Mouse (Mus musculus): ENCODE data around the gene Gm3417.
"Not testable (repeated sequence)": the region's sequence is repeated elsewhere in the genome, so short reads cannot be mapped to it uniquely, and the experiment has no call there.

Gm3417 gene

DNA sequence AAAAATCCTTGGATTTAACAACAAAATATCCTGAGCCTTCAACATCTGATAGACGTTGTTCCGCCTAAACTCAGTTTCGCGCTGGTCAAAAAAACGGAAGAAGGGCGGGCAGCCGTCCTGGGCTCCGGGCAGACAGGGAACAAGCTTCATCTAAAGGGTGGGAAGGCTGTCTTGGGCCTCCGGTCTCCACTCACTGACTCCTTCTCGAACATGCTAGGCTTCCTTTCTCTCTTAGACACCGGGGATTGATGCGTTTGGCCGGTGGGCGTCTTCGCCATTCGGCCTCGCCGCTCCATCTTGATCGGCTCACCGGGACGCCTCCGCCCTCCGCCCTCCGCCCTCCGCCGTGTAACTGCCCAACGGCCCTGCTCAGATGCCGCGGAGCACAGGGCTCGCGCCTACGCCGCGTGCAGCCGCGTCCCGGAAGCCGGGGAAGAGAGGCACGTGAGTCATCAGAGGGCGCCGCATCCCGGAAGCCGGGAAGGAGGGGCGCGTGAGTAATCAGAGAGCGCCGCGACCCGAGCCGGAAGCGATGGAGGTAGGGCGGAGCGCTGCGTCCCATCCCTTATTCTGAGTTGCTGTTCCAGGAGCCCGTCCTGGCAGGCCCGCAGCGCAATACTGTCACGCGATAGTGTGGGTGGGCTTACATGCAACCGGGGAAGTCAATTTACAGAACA, at the start of gene Gm3417, which contains the start of gene 9030025P20Rik:
TSS of gene Gm3417 (minus strand) at position 429 of the 677 bp plus-strand sequence.
TSS of gene 9030025P20Rik (plus strand) at position 107 of the 677 bp plus-strand sequence.
- not testable (repeated sequence) for DNase-seq (ENCODE audit: low spot score)

- not testable (repeated sequence) for DNase-seq (ENCODE audit: low spot score)
These were observed 46.9 kb upstream of the Gm3417 start for GRCm38 (mm10) chr17:15025513-15025912.

DNA sequence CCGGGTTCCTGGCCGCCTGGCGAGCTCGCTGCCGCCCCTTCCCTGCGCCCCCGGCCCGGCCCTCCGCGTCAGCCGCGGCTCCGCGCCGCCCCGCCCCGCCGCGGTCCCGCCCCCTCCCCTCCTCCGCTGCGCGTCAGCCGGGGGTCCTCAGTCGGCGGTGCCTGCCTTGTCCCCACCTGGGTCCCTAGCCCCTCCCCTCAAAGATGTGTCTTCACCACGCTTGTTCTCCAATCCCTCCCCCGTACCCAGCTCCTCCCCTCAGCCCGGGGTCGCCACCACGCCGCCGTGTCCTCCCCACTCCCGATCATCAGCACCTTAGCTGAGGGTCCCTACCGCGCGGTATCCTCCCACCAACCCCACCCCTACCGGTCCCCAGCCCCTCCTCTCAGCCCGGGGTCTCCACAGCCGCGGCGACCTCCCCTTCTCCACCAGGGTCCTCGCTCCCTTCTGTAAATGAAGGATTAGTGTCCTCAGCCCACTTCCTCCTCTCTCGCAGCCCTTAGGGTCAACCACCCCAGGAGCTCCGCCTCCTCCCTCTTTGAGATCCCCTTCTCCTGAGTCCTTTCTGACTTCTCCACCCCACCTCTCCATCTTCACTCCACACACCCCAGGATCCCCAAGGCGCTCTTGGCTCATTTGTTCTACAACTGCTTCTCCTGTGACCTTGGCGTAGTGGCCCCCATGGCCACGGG, 46.1 kb upstream of the Gm3417 start:
- not testable (repeated sequence) for DNase-seq (ENCODE audit: low spot score)

GRCm38 (mm10) chr17:15023878-15024492, 45.4 kb upstream of the Gm3417 start:
- not testable (repeated sequence) for DNase-seq (ENCODE audit: low spot score)

DNA sequence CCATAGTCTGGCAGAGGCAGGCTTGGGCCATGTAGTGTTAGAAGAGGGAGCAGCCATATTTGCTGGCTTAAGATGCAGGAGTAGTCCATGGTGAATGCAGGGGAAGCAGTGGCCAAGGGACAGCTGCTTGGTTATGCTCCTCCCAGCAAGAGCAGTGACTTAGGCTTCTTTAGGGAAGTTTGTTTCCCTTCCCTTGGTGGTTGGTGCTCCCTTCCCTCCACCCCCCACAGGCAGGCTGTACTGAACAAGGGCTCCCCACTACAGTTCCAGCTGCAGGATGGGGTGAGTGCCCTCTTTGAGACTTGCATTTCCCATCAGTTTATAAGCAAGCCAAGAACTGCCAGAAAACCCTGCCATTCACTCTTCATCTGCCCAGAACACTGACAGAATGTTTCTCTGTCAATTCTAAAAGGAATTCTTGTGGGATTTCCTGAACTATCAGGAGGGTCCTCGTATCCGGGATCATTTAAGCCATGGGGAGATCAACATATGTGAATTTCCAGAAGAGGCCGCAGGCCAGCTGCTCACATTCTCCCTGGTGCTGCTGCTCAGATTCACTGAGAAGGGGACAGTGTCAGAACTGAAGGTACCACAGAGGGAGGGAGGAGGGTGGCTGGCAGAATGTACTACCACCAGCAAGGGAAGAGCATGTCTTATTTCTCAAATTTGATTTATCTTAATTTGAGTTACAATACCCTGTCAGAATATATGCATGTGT, 43.1 kb upstream of the Gm3417 start:
- peak; percentile 14 for DNase-seq (ENCODE audit: low spot score)

GRCm38 (mm10) chr17:15009706-15010413, 31.3 kb upstream of the Gm3417 start, which contains the start of gene Gm3435:
Gene Gm3435 (plus strand): TSS chr17:15010176.
- DNase-seq (ENCODE audit: low spot score), result not testable (repeated sequence)

GRCm38 (mm10) chr17:15009088-15009487, 30.5 kb upstream of the Gm3417 start:
- DNase-seq (ENCODE audit: low spot score), result not testable (repeated sequence)

DNA sequence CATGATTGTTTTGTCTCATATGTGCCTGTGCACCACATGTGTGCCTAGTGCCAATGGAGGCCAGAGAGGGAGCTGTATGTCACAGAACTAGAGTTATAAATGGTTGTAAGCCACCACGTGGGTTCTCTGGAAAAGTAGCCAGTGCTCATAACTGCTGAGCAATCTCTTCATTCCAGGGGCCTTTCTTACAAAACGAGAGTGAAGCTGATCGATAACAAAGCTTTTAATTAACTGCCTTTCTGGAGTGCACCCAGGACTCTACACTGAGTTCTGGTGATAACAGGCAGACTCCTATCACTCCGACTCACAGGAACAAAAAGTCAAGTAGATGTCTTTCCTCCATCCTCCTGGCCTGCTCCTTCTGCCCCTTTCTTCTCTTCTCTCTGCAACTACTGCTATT, 21.5 kb upstream of the Gm3417 start:
- not testable (repeated sequence) for DNase-seq (ENCODE audit: low spot score)

- not testable (repeated sequence) for DNase-seq (ENCODE audit: low spot score)
These were observed 15.6 kb upstream of the Gm3417 start for GRCm38 (mm10) chr17:14994140-14994539.

DNA sequence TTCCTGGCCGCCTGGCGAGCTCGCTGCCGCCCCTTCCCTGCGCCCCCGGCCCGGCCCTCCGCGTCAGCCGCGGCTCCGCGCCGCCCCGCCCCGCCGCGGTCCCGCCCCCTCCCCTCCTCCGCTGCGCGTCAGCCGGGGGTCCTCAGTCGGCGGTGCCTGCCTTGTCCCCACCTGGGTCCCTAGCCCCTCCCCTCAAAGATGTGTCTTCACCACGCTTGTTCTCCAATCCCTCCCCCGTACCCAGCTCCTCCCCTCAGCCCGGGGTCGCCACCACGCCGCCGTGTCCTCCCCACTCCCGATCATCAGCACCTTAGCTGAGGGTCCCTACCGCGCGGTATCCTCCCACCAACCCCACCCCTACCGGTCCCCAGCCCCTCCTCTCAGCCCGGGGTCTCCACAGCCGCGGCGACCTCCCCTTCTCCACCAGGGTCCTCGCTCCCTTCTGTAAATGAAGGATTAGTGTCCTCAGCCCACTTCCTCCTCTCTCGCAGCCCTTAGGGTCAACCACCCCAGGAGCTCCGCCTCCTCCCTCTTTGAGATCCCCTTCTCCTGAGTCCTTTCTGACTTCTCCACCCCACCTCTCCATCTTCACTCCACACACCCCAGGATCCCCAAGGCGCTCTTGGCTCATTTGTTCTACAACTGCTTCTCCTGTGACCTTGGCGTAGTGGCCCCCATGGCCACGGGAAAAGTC, 14.7 kb upstream of the Gm3417 start:
- not testable (repeated sequence) for DNase-seq (ENCODE audit: low spot score)

DNA sequence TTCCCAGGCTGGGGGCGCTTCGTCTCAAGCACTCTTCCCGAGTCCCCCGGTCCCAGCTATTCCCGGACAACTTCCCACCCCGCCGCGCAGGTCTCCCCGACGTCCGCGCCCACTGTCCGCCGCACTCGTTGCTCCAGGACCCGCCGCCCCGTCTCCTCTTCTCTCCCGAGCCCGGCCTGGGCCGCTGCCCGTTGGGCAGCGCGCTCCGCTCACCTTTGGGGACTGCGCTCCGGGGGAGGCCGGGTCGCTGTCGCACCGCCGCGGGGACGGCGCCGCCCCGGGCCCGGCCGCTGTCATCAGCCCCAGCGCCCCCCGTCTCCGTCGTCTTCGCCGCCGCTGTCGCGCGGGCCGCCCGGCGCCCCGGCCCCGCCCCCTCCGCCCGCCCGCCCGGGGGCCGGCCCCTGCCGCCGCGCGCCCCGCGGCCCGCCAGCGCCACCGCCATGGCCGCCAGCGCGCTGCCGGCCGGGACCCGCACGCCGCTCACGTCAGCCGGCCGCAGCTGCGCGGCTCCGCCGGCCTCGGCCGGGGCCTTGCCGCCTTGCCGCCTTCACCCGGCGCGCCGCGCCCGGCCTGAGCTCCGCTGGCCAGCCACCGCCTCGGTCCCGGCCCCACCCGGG, 14.0 kb upstream of the Gm3417 start:
- DNase-seq (ENCODE audit: low spot score), result not testable (repeated sequence)

GRCm38 (mm10) chr17:14990116-14990702, 11.6 kb upstream of the Gm3417 start:
- not testable (repeated sequence) for DNase-seq (ENCODE audit: low spot score)

DNA sequence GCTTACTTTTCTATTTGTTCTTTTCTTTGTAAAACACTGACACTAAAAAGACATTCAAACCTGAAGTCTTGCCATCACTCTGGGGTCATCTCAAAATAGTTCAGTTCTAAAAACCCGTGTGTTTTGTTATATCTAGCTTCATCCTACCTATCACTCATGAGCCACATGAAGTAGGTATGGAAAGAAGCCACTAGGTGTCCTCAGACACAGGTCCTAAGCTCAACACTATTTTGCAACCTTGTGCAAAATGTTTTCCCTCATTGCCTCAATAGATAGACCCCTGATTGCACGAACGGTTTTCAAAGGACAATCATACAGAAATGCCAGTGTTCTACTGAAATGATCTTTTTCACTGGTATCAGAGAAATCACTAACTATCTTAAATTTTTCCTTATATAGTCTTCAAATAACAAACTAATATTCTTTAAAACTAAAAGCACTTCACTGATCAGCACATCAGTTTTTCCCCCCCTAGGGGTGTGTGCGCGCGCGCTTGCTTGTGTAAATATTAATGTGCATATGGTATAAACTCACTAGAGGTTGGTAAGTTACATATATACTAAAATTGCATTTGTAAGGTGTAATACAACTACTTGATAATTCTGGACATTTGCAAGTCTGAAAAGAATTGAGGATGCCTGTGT, 750 bp downstream of the Gm3417 start:
- DNase-seq (ENCODE audit: low spot score), result not testable (repeated sequence)

GRCm38 (mm10) chr17:14968373-14968913, 10.1 kb downstream of the Gm3417 start:
- DNase-seq (ENCODE audit: low spot score), result not testable (repeated sequence)

GRCm38 (mm10) chr17:14961557-14962154, 16.9 kb downstream of the Gm3417 start:
- DNase-seq (ENCODE audit: low spot score), result not testable (repeated sequence)

GRCm38 (mm10) chr17:14960951-14961556, 17.5 kb downstream of the Gm3417 start, which contains the start of gene Phf10:
Gene Phf10 (minus strand): TSS chr17:14961273.
- peak; percentile 54 for DNase-seq (ENCODE audit: low spot score)

DNA sequence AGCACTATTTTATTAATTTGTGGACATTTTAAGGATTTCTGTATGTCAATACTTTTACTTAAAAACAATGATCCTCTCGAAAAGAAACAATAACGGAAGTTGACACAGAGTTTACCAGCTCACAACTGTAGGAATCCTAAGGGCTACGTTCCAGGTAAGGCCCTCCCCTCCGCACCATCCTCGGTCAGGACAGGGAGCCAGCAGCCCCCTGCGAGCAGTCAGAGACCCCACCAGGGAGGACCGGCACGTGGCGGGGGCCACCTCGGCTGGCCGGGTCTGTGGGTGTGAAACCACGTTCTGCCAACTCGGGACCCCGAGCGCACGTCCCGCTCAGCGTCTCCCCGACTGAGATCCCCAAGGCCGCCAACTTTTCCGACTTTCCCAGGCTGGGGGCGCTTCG, 18.1 kb downstream of the Gm3417 start:
- DNase-seq (ENCODE audit: low spot score), result peak; percentile 34

DNA sequence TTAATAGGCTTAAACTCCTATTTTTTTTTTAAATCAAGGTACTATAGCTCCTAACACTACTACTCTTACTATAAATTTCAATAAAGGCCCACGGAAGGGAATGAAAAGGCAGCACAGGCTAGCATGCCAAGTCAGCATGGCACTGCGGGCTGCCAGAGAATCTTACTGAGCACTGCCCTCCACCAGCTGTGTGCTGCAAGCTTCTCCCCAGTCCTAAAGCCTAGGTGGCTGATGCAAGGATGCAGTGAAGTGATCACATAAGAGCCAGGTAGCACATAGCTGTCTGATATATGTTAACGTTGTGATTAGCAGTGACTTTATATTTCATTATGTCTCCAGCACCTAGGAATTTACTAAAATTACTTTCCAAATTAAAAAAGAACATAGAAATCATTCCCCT, 18.6 kb downstream of the Gm3417 start:
- DNase-seq (ENCODE audit: low spot score), result no peak

Measured in ovary, postnatal 36 days (tissue).